Mouse (Mus musculus) embryonic facial prominence, embryonic 15.5 days (tissue): Measurements from ENCODE around the gene Gm10220. TPM values are rescaled to one million over a fixed set of nuclear protein-coding genes. Genes with fewer than 3 reads are reported as not detected.
"Not testable (repeated sequence)": the region's sequence is repeated elsewhere in the genome, so short reads cannot be mapped to it uniquely, and the experiment has no call there.

Experiments used
- ATAC-seq: fragments of 200-750 bp; cut with Nextera tagmentation; 2 replicates; pipeline ENCODE4 v1.8.0; 2017; ENCODE audit warnings: low read depth, moderate TSS enrichment; ENCODE audit not compliant: insufficient number of reproducible peaks, low FRiP score, low TSS enrichment
- H3K27ac ChIP-seq: fragments of 300-500 bp; sonication (generic); replicated peaks from 2 replicates; pipeline ENCODE4 v1.5.1; 2015; ENCODE audit warnings: mild to moderate bottlenecking, inconsistent platforms
- H3K27me3 ChIP-seq: fragments of 300-500 bp; sonication (generic); 2 replicates; pipeline ENCODE4 v1.6.1; 2015; ENCODE audit warnings: inconsistent platforms
- H3K36me3 ChIP-seq: fragments of 300-500 bp; sonication (generic); 2 replicates; pipeline ENCODE4 v1.6.1; 2015; ENCODE audit warnings: mild to moderate bottlenecking, inconsistent platforms
- H3K4me1 ChIP-seq: fragments of 300-500 bp; sonication (generic); 2 replicates; pipeline ENCODE4 v1.6.1; 2015; ENCODE audit warnings: inconsistent platforms
- H3K4me2 ChIP-seq: fragments of 300-500 bp; sonication (generic); replicated peaks from 2 replicates; pipeline ENCODE4 v1.6.1; 2015; ENCODE audit warnings: mild to moderate bottlenecking, inconsistent platforms
- H3K4me3 ChIP-seq: fragments of 300-500 bp; sonication (generic); replicated peaks from 2 replicates; pipeline ENCODE4 v1.5.1; 2015; ENCODE audit warnings: mild to moderate bottlenecking, inconsistent platforms
- H3K9ac ChIP-seq: fragments of 300-500 bp; sonication (generic); 2 replicates; pipeline ENCODE4 v1.6.1; 2015; ENCODE audit warnings: inconsistent platforms
- H3K9me3 ChIP-seq: fragments of 300-500 bp; sonication (generic); replicated peaks from 2 replicates; pipeline ENCODE4 v1.6.1; 2016; ENCODE audit warnings: inconsistent platforms
- WGBS: fragments of 180-500 bp; shearing (Covaris S2); methylation state at CpG from one replicate; pipeline ENCODE4 v1.1.7; 2015; 5-methylcytosine and 5-hydroxymethylcytosine counted together
- polyA plus RNA-seq: library from polyadenylated mRNA; unstranded; fragments of >200 nt; fragmentation: Nextera tagmentation; extraction: Ambion mirVana; gene quantifications from 2 replicates; pipeline ENCODE4 v1.2.1, GENCODE M21; 2015

Gm10220 gene
- 0.11 and 0.16 TPM in 2 replicates for polyA plus RNA-seq

GRCm38 (mm10) chr5:26121321-26121720, at the start of gene Gm10220:
TSS of gene Gm10220 (minus strand) at chr5:26121421.
- not testable (repeated sequence) for H3K4me3 ChIP-seq, H3K27me3 ChIP-seq, H3K36me3 ChIP-seq, H3K9me3 ChIP-seq, H3K9ac ChIP-seq, H3K4me1 ChIP-seq, H3K4me2 ChIP-seq, H3K27ac ChIP-seq, ATAC-seq
- WGBS: no CpG with 5 or more reads among the region's 3 CpGs

GRCm38 (mm10) chr5:26169855-26170254, 48.6 kb upstream of the Gm10220 start:
- H3K9ac ChIP-seq: no peak overlapping the region
- WGBS: 55% methylated on average over 1 of the region's 1 CpGs
- H3K4me1 ChIP-seq: no peaks in the 10 kb centered on the region
- no peak for ATAC-seq
- no peak overlapping the region for H3K27ac ChIP-seq
- H3K4me3 ChIP-seq: no peak overlapping the region
- H3K9me3 ChIP-seq: no peaks in the 10 kb centered on the region
- no peaks in the 10 kb centered on the region for H3K27me3 ChIP-seq
- H3K36me3 ChIP-seq: no peaks in the 10 kb centered on the region
- no peak overlapping the region for H3K4me2 ChIP-seq

- H3K9ac ChIP-seq: no peak overlapping the region
- ATAC-seq: no peak
- no peak overlapping the region for H3K27ac ChIP-seq
- H3K4me3 ChIP-seq: no peak overlapping the region
- no peaks in the 10 kb centered on the region for H3K9me3 ChIP-seq
- H3K27me3 ChIP-seq: no peaks in the 10 kb centered on the region
- H3K4me2 ChIP-seq: no peak overlapping the region
- H3K4me1 ChIP-seq: no peaks in the 10 kb centered on the region
- no peaks in the 10 kb centered on the region for H3K36me3 ChIP-seq
- 88% methylated on average over 5 of the region's 5 CpGs for WGBS
Measured at GRCm38 (mm10) chr5:26165791-26166165, 44.6 kb upstream of the Gm10220 start.

- no peak for ATAC-seq
- H3K36me3 ChIP-seq: no peaks in the 10 kb centered on the region
- WGBS: 74% methylated on average over 8 of the region's 8 CpGs
Measured at GRCm38 (mm10) chr5:26165036-26165790, 44.0 kb upstream of the Gm10220 start.

GRCm38 (mm10) chr5:26157396-26158170, 36.4 kb upstream of the Gm10220 start:
- Histone ChIP-seq H3K4me3 (no peak overlapping the region), H3K36me3 (no peaks in the 10 kb centered on the region), H3K27me3 (no peaks in the 10 kb centered on the region), H3K9ac (no peak overlapping the region), H3K4me1 (no peaks in the 10 kb centered on the region), H3K9me3 (no peaks in the 10 kb centered on the region), H3K4me2 (no peak overlapping the region), H3K27ac (no peak overlapping the region)
- no peak for ATAC-seq
- 74% methylated on average over 10 of the region's 10 CpGs for WGBS

More at GRCm38 (mm10) chr5:26165036-26165790, 44.0 kb upstream of the Gm10220 start:
- H3K9ac ChIP-seq: no peak overlapping the region
- H3K4me2 ChIP-seq: no peak overlapping the region
- no peak overlapping the region for H3K4me3 ChIP-seq
- H3K9me3 ChIP-seq: no peaks in the 10 kb centered on the region
- H3K27me3 ChIP-seq: no peaks in the 10 kb centered on the region
- no peaks in the 10 kb centered on the region for H3K4me1 ChIP-seq
- H3K27ac ChIP-seq: no peak overlapping the region

GRCm38 (mm10) chr5:26142891-26143290, 21.7 kb upstream of the Gm10220 start:
- 84% methylated on average over 6 of the region's 6 CpGs for WGBS
- H3K36me3 ChIP-seq: no peaks in the 10 kb centered on the region
- no peak for ATAC-seq

GRCm38 (mm10) chr5:26105262-26105661, 16.0 kb downstream of the Gm10220 start, which contains the start of gene 5031410I06Rik:
TSS of gene 5031410I06Rik (minus strand) at chr5:26105362.
- ATAC-seq, H3K27ac ChIP-seq, H3K27me3 ChIP-seq, H3K4me3 ChIP-seq, H3K4me2 ChIP-seq, H3K9ac ChIP-seq, H3K9me3 ChIP-seq, H3K4me1 ChIP-seq, H3K36me3 ChIP-seq: not testable (repeated sequence)
- no CpG with 5 or more reads among the region's 3 CpGs for WGBS

More at GRCm38 (mm10) chr5:26142891-26143290, 21.7 kb upstream of the Gm10220 start:
- Histone ChIP-seq H3K9ac (no peak overlapping the region), H3K4me1 (no peaks in the 10 kb centered on the region), H3K4me2 (no peak overlapping the region), H3K27me3 (no peaks in the 10 kb centered on the region), H3K27ac (no peak overlapping the region), H3K4me3 (no peak overlapping the region), H3K9me3 (no peaks in the 10 kb centered on the region)

- H3K36me3 ChIP-seq, H3K4me2 ChIP-seq, H3K4me3 ChIP-seq, ATAC-seq, H3K27me3 ChIP-seq, H3K9me3 ChIP-seq, H3K4me1 ChIP-seq, H3K27ac ChIP-seq, H3K9ac ChIP-seq: not testable (repeated sequence)
- WGBS: 50% methylated on average over 1 of the region's 1 CpGs
Measured at GRCm38 (mm10) chr5:26089191-26089590, 32.0 kb downstream of the Gm10220 start, which contains the start of gene Gm10471. TSS of gene Gm10471 (minus strand) at chr5:26089291.

- H3K36me3 ChIP-seq, H3K9me3 ChIP-seq, H3K4me1 ChIP-seq, H3K4me3 ChIP-seq, H3K27ac ChIP-seq, H3K4me2 ChIP-seq, H3K9ac ChIP-seq, ATAC-seq, H3K27me3 ChIP-seq: not testable (repeated sequence)
Measured at GRCm38 (mm10) chr5:26079023-26079422, 42.2 kb downstream of the Gm10220 start.

- Histone ChIP-seq H3K9me3 (no peaks in the 10 kb centered on the region), H3K9ac (no peak overlapping the region), H3K36me3 (no peaks in the 10 kb centered on the region), H3K4me1 (no peaks in the 10 kb centered on the region), H3K27ac (no peak overlapping the region), H3K4me2 (no peak overlapping the region), H3K4me3 (no peak overlapping the region), H3K27me3 (no peaks in the 10 kb centered on the region)
- 88% methylated on average over 24 of the region's 24 CpGs for WGBS
- ATAC-seq: peak; percentile 29; the same call in 1 of the 2 replicates
Measured at GRCm38 (mm10) chr5:26070716-26071115, 50.5 kb downstream of the Gm10220 start.
